Mouse (Mus musculus) stomach, postnatal 0 days (tissue): ENCODE results near the gene Cd80.

Experiments
- CTCF ChIP-seq: IDR thresholded peaks from 2 replicates; pipeline ENCODE4 v1.5.1; 2016; ENCODE audit warnings: antibody characterized with exemption, low read depth, mild to moderate bottlenecking, moderate library complexity
- EP300 ChIP-seq: optimal IDR thresholded peaks from 2 replicates; pipeline ENCODE3; 2016; ENCODE audit warnings: antibody characterized with exemption

DNA sequence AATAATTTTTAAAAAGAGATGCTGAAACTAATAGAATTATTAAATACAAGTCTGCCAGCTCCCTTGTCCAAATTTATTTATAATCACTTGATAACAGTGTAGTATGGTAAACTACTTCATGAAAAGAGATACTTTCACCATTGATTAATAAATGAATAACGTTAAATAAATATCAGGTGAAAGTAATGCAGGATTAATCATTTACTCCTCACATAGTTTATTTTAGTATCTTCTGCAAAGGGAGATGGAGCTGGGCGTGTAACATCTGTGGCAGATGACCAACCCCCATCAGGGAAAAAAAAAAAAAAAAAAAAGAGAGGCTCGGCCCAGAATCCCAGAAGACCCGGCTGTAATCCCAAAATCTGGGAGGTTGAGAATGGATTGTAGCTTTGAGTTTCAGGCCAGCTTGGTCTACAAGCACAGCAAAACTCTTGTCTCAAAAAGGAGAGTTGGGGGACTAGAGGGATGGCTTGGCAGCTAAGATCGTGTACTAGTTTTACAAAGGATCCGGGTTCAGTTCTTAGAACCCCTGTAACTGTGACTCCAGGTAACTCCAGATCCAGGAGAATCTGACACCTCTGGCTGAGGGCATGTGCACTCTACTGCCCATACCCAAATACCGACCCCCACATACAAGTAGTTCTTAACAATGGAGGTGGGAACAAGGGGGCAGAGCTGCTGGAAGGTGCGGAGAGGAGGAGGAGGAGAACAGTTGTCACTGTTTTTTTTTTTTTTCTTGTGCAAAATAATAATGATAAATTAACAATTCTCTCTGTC lies 66.0 kb downstream of the Cd80 start:
- TF ChIP-seq CTCF: no peak
- no peak for TF ChIP-seq EP300
